Mouse (Mus musculus) spleen, adult 18-20 months (tissue): Measurements from ENCODE around the gene Fam104a.

Experiments
- DNase-seq, 2 experiments: peaks; one replicate each; pipeline ENCODE4 v3.0.0; 2022; ENCODE audit warnings: mixed read lengths in 2 of 2

Fam104a gene

GRCm38 (mm10) chr11:113699643-113700042, 15.7 kb upstream of the Fam104a start:
- no peak for DNase-seq

- no peak for DNase-seq
Measured at GRCm38 (mm10) chr11:113698013-113698545, 14.1 kb upstream of the Fam104a start.

GRCm38 (mm10) chr11:113697571-113697970, 13.6 kb upstream of the Fam104a start:
- no peak for DNase-seq

DNA sequence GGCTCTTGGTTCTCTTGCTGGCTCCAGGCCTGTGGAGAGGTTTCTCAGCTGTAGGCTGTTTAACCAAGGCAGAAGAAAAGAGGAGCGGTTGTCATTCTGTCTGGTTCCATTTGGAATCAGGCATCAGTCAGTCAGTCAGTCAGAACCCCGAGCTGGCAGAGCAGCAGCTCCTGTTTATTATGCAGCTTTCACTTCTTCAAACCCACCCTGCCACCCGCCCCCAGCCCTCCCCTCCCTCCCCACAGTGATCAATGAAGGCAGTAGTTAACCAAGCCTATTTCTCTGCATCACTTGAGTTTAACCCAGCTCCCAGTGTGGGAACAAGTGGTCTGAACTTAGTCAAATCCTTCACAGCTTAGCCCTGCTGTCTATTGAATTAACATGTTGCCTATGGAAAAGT, 7.9 kb upstream of the Fam104a start:
- no peak for DNase-seq

GRCm38 (mm10) chr11:113691318-113691717, 7.4 kb upstream of the Fam104a start:
- DNase-seq, result no peak

- DNase-seq, result no peak
Measured at GRCm38 (mm10) chr11:113690506-113690905, 6.6 kb upstream of the Fam104a start.

DNA sequence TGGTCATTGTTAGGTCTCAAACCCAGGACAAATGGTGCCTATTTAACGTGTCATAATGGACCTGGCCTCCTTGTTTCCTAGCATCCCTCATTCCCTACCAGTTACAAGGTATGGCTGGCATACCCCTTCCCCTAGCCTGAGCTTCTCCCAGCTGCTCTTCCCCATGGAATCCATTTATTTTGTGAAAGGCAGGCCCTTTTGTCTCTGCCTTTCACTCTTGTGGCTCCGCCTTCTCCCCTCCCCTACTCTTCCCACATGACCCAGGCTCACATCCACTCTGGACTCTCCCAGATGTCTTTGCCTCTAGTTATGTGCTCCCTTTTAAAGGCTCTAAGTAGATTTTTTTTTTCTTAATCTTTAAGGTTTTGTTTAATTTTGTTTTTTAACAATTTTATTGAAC, 3.1 kb upstream of the Fam104a start:
- DNase-seq, result no peak

- DNase-seq, result no peak
Measured at GRCm38 (mm10) chr11:113684707-113685426, 912 bp upstream of the Fam104a start.

GRCm38 (mm10) chr11:113683627-113683956, 363 bp downstream of the Fam104a start:
- DNase-seq, result no peak

- DNase-seq, result peak; percentile 41
Measured at GRCm38 (mm10) chr11:113682897-113683626, 893 bp downstream of the Fam104a start.

GRCm38 (mm10) chr11:113681979-113682378, 2.0 kb downstream of the Fam104a start:
- DNase-seq, result no peak

DNA sequence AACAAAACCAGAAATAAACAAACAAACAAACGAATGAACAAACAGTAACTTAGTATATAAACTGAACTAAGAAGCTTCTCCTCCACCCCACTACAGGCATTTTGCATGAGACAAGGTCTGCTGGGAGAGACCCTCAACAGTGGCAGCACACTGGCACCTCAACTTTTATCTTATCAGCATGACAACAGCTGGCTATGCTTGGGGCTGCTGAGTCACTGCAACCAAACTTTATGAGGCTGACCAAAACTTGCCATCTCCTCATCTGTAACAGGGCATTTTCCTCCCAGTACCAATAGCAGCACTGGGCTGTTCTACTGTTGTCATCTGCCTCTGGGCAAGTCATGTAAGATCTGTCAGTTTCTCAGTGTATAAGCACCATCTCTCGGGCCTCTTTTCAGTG, 3.0 kb downstream of the Fam104a start:
- DNase-seq, result no peak

GRCm38 (mm10) chr11:113678373-113678772, 5.6 kb downstream of the Fam104a start:
- DNase-seq, result no peak

- no peak for DNase-seq
Measured at GRCm38 (mm10) chr11:113677378-113677777, 6.6 kb downstream of the Fam104a start.

DNA sequence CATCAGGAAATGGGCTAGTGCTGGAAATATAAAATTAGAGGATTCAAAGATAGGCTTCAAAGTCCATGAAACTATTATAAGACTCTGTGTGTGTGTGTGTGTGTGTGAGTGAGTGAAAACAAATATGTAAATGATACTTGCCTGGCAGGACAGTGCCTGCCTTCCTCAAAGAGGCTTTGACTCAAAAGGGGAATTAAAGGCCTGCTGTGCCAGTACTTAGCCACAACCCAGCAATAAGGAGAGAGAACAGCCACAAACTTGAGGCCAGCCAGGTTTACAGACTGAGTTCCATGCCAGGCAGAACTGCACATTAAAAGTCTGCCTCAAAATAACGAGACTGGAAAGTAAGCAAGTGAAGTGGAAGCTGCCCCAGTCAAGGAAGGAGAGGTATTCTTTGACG, 7.1 kb downstream of the Fam104a start:
- no peak for DNase-seq

DNA sequence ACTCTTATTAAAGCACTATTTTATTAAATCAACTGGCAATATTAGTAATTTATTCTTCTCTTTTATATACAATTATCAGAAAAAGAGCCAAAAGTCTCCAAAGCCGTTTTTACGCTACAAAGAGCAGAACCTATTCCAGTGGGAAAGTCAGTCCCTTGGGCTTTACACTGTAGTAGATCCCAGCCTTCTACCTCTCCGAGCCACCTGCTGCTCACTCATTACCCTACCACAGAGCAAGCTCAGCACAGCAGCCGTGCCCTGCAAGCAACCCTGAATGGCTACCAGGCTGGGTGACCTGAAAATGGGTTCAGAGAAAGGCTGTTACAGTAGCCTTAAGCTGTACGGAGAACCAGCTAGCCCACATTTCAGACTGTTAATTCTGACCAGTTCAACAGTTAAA, 9.4 kb downstream of the Fam104a start:
- DNase-seq, result no peak

- no peak for DNase-seq
Measured at GRCm38 (mm10) chr11:113673614-113674013, 10.3 kb downstream of the Fam104a start.

- no peak for DNase-seq
Measured at GRCm38 (mm10) chr11:113669711-113670110, 14.2 kb downstream of the Fam104a start.

- no peak for DNase-seq
Measured at GRCm38 (mm10) chr11:113668857-113669256, 15.1 kb downstream of the Fam104a start.

GRCm38 (mm10) chr11:113667704-113668103, 16.3 kb downstream of the Fam104a start:
- no peak for DNase-seq

DNA sequence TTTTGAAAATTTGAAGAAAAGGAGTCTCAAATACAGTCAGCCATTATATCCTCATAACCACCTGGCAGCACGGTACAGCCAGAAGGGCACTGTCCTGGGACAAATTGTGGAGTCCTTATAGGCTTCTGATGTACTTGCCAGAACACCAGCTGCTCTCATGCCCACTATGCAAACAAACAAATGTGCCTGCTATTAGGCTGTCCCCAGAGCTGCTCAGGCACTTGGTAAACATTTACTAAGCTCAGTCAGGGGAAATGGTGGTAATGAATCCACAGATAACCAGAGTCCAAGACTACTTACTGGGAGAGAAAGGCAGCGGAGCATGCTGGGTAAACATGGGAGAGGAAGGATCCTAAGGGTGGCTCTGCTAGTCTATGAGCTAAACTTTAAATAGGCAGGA, 16.8 kb downstream of the Fam104a start:
- no peak for DNase-seq

DNA sequence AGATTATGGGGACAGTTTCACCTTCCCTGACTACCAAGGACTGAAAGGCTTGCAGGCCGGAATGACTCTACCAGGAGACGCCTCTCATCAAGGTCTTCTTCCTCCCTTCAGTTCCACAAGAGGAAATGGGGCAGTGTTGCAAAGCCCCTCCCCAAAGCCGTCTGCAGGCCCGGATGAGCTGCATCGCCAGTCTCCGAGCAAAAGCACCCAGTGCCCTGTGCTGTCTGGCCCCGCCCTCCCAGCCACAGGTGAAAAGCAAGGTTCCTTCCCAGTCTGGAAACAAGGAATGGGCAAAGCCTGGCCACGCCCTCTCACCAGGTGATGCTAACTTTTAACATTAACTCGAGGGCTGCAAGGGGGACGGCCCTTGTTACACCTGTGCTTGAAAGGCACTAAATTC, 17.3 kb downstream of the Fam104a start:
- no peak for DNase-seq

DNA sequence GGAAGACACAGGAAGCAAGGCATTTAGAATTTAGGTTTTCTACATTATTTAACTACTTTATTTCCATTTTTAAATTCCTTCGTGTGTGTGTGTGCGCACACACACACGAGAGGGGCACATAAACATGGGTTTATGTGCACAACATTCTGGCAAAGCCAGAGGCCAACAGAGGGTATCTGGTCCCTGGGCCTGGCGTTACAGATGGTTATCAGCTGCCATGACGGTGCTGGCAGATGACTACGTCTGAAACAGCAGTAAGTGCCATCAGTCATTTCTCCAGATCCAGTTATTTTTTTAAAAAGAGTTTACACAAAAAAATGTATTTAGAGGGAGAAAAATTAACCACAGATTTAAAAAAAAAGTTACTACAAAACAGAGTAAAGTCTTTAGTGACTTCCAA, 17.8 kb downstream of the Fam104a start:
- DNase-seq, result no peak

DNA sequence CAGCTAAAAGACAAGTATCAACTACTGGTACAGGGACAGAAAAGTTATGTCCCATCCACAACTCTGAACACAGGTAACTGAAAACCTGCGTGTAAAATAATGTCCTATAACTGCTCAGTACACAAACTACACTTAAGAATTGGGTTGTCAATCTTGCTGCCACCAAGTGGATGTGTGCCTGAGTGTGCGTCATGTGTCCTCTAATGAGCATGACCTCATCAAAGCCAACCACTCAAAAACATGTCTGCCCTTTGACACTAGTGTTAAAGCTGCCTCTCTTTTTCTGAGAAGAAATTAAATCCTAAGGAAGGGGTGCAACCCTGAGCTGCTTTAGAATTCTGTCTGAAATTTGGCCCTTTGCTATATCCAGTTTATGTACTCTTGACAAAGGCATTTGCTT, 19.7 kb downstream of the Fam104a start:
- no peak for DNase-seq
